Mouse (Mus musculus): ENCODE results near the gene BC048562. TPM values are rescaled to one million over a fixed set of nuclear protein-coding genes. Genes with fewer than 3 reads are reported as not detected.

BC048562 gene
- polyA plus RNA-seq, 1 experiment from 2014 or later = not detected

DNA sequence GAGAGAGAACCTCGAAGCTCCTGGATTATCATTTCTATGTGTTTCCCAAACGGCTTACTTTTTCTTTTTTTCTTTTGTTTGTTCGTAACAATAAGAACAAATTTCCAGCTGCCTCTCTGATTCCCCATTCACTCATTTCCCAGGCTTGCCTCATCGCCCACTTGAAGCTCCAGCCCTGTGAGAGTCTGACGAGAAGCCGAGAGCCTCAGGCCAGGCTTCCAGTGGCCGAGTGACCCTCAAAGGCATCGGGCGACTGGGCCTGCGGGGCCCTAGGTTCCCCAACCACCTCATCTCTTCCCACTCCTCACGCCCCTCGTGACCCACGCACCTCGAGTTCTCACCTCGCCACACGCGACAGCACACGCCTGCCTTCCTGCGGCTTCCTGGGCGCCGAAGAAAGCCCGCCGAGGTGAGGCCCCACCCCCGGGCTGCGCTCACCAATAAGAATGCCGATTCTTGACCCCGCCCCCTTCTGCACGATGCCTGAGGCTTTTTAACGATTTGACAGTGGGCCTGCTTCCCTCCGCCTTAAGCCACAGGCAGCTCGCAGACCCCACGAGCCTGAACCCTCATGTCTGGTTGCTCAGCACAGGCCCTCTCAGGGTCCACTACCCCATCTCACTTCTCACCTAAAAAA, 4.7 kb upstream of the BC048562 start:
- WGBS (ENCODE audit: missing documents) = 60% methylated on average over 32 of the region's 32 CpGs

DNA sequence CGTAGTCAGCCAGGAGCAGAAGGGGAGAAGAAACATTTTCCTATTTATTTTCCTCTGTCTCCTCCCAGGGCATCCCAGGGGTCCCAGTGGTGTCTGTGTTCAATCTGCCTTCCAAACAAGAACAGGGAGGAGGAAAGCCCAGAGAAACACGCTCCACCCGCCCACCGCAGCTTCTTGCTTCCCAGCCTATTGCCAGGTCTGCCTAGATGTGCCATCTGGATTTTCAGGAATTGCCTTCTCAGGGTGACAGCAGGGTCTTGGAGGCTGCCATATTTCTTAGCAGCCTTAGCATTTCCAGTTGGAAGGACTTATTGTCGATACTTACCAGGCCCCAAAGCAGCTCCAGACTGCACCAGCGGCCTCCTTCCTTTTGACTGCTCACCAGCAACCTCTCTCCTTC, 2.9 kb downstream of the BC048562 start:
- no peaks in the 10 kb centered on the region for H3K36me3 ChIP-seq (ENCODE audit: inconsistent target)
- 96% methylated on average over 6 of the region's 6 CpGs for WGBS (ENCODE audit: missing documents)
- no peak overlapping the region for H3K27ac ChIP-seq
- no peaks in the 10 kb centered on the region for H3K79me2 ChIP-seq (ENCODE audit: inconsistent target)
- no peak overlapping the region for H3K4me3 ChIP-seq (ENCODE audit: inconsistent target)

More for the DNA sequence above, 4.7 kb upstream of the BC048562 start:
- H3K79me2 ChIP-seq (ENCODE audit: inconsistent target) = no peaks in the 10 kb centered on the region
- no peaks in the 10 kb centered on the region for H3K36me3 ChIP-seq (ENCODE audit: inconsistent target)
- no peak overlapping the region for H3K4me3 ChIP-seq (ENCODE audit: inconsistent target)
- H3K27ac ChIP-seq = no peak overlapping the region

DNA sequence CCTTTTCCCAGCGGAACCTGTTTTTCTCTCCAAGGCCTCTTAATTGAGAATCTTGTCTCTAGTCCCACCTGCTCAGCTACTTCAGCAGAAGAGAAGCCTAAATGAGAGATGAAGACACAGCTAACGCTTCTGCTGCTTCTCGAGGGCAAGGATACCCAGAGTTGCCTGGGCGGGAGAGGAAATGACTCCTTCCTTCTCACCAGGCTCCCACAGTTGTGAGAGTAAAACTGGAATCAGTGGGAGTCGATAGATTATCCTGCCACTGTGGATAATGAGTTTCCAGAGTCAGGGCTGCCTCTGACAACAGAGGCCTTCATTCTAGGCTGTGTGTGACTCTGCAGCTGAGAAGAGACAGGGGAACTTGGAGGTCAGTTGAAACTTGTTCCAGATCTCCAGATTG, 4.2 kb downstream of the BC048562 start:
- Histone ChIP-seq H3K4me3 (ENCODE audit: inconsistent target) (no peak overlapping the region), H3K79me2 (ENCODE audit: inconsistent target) (no peaks in the 10 kb centered on the region), H3K36me3 (ENCODE audit: inconsistent target) (no peaks in the 10 kb centered on the region), H3K27ac (no peak overlapping the region)
- WGBS (ENCODE audit: missing documents) = 84% methylated on average over 5 of the region's 5 CpGs

DNA sequence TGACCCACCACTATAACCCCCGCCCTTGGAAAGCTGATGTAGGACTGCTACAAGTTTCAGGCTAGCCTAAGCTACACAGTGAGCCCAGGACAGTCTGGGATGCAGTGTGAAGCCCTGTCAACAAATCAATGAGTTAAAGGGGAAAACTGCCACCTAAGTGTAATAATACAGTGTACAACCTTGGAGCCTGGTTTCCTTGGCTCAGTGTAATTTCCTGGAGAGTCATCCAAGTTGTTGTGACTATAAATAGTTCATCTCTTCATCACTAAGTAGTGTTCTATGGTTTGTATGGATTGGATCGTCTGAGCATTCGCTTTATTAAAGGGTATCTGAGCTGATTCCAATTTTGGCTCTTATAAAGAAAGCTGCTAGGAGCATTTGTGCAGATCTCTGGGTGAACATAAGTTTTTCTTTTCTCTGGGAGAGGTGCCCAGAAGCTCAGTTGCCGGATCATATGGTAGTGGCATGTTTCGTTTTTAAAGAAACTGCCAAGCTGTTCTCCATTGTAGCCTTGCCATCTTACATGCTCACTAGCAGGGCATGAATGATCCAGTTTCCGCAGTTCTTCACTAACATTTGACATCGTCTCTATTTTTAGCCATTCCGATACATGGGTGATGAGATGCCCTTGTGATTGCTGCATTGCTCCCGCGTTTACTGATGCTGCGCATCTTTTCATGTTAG, 5.1 kb downstream of the BC048562 start:
- 94% methylated on average over 11 of the region's 11 CpGs for WGBS (ENCODE audit: missing documents)

DNA sequence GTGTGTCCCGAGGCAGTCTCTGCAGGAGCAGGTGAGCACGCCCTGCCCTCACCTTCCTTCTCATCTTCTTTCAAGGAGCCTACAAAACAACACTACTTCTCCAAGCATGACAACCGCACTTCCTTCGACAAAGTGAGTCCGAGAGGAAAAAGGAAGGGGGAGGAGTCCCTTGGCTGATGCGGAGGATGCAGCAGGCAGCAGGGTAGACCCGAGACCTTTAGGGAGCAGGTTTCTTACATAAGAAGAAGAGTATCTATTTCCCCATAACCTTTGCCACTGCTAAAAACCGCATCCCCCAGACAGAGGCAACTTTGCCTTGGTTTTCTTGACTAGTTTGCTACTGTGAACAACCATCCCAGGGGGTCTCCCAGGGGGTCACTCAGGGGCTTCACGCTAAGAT, 8.8 kb downstream of the BC048562 start:
- H3K27ac ChIP-seq = no peak overlapping the region
- no peaks in the 10 kb centered on the region for H3K79me2 ChIP-seq (ENCODE audit: inconsistent target)
- 27% methylated on average over 9 of the region's 9 CpGs for WGBS (ENCODE audit: missing documents)
- no peaks in the 10 kb centered on the region for H3K36me3 ChIP-seq (ENCODE audit: inconsistent target)
- no peak overlapping the region for H3K4me3 ChIP-seq (ENCODE audit: inconsistent target)

More for the DNA sequence above, 5.1 kb downstream of the BC048562 start:
- Histone ChIP-seq H3K27ac (no peak overlapping the region), H3K36me3 (ENCODE audit: inconsistent target) (no peaks in the 10 kb centered on the region), H3K79me2 (ENCODE audit: inconsistent target) (no peaks in the 10 kb centered on the region), H3K4me3 (ENCODE audit: inconsistent target) (no peak overlapping the region)

DNA sequence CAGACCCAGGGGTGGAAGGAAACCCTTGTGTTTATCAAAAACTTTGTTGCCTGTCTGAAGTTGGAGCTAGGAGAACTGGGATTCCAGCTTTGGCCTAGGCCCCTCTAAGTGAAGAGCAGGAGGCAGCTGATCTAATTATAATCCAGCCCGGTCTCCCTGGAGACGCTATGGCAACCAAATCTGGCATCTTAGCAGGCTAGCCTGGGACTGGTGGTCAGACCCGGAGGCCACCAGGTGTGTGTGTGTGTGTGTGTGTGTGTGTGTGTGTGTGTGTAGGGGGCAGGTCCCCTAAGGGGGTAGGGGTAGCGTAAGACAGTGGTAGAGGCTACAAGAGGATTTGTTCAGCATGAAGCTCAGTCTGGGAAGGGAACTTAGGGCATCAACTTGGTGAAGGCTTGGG, 13.6 kb downstream of the BC048562 start:
- no peaks in the 10 kb centered on the region for H3K36me3 ChIP-seq (ENCODE audit: inconsistent target)
- H3K4me3 ChIP-seq (ENCODE audit: inconsistent target) = no peak overlapping the region
- no peak overlapping the region for H3K27ac ChIP-seq
- WGBS (ENCODE audit: missing documents) = 76% methylated on average over 4 of the region's 4 CpGs
- no peaks in the 10 kb centered on the region for H3K79me2 ChIP-seq (ENCODE audit: inconsistent target)

DNA sequence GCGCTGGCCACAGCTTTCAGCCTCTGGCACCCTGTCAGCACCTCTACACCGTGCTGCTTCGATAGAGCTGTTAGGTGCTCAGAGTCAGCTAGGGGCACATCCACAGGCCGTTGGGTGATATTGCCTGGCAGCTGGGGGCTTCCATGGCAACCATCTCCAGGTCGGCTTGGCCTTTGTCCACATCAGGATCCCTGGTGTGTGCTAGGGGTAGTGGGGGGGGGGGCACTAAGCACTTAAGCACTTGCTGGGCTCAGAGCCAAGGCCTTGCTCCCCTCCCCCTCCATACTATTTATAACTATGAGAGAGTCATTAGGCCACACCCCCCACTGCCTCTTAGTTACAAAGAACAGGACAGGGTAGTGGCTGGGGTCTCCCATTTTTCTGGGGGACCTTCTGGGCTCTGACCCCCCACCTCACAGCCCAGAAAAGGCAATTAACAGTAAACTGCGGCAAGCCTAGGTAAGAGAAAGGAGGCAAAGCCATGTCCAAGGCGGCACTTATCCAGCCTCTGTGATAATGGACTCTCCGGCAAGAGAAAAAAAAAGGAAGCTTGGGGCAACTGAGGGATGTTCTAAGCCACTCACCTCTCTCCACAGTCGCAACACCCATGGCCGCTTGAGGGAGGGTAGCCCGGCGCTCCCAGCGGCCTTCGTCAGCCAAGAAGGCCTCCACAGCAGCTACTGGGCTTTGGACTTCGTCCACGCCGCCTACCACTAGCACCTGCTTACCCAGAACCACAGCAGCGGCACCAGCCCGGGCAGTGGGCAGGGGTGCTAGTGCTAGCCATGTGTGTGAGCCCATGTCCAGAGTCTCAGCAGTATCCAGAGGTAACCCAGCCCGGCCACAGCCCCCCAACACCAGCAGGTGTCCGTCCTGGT, 14.2 kb downstream of the BC048562 start:
- Histone ChIP-seq H3K27ac (no peak overlapping the region), H3K36me3 (ENCODE audit: inconsistent target) (no peaks in the 10 kb centered on the region), H3K79me2 (ENCODE audit: inconsistent target) (no peaks in the 10 kb centered on the region), H3K4me3 (ENCODE audit: inconsistent target) (no peak overlapping the region)
- WGBS (ENCODE audit: missing documents) = 66% methylated on average over 21 of the region's 21 CpGs

DNA sequence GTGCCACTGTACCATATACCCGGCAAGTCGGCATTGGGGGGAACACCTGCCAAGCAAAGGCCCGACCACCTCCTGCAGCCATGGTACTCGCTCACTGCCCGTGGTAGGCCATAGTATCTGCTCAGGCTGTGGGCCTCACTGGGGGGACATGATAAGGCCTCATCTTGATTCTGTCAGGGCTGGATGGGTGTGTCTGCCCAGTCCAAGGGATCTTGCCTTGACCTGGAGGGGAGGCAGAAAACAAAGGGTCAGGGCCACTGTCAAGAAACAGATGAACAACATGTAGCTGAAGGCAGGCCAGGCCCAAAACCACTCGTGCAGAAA, 14.8 kb downstream of the BC048562 start:
- WGBS (ENCODE audit: missing documents) = 96% methylated on average over 6 of the region's 6 CpGs
- no peak overlapping the region for H3K27ac ChIP-seq
- no peaks in the 10 kb centered on the region for H3K79me2 ChIP-seq (ENCODE audit: inconsistent target)
- H3K36me3 ChIP-seq (ENCODE audit: inconsistent target) = no peaks in the 10 kb centered on the region
- H3K4me3 ChIP-seq (ENCODE audit: inconsistent target) = no peak overlapping the region

DNA sequence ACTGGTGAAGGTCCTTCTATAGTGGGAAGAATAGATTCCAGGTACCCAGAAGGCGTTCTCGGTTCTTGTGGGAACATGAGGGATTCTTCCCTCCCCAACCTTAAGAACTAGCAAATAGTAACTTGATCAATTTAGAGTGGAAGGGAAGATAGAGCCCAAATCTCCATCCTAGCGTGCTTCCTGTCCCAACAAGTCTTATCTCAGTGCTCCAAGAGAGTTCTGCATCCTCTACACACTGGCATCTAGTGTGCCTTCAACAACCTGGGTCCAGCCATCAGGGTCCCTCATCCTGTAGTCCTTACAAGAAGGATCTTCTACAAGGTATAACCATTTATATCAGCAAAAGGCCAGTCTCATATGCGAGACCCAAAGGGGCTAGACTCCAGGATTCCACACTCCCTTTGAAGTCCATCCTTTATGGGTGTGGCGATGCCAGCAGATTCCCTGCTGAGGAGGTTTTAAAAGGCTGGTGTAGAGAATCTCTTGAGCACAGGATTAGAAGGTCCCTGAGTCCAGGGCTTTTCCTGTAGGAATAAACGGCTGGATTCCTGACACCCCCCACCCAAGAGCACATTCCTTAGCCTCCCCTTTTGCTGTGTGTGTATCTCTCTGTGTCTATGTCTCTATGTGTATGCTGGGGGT, 15.4 kb downstream of the BC048562 start:
- no peak overlapping the region for H3K4me3 ChIP-seq (ENCODE audit: inconsistent target)
- no peak overlapping the region for H3K27ac ChIP-seq
- H3K79me2 ChIP-seq (ENCODE audit: inconsistent target) = no peaks in the 10 kb centered on the region
- WGBS (ENCODE audit: missing documents) = 93% methylated on average over 5 of the region's 6 CpGs
- H3K36me3 ChIP-seq (ENCODE audit: inconsistent target) = no peaks in the 10 kb centered on the region

DNA sequence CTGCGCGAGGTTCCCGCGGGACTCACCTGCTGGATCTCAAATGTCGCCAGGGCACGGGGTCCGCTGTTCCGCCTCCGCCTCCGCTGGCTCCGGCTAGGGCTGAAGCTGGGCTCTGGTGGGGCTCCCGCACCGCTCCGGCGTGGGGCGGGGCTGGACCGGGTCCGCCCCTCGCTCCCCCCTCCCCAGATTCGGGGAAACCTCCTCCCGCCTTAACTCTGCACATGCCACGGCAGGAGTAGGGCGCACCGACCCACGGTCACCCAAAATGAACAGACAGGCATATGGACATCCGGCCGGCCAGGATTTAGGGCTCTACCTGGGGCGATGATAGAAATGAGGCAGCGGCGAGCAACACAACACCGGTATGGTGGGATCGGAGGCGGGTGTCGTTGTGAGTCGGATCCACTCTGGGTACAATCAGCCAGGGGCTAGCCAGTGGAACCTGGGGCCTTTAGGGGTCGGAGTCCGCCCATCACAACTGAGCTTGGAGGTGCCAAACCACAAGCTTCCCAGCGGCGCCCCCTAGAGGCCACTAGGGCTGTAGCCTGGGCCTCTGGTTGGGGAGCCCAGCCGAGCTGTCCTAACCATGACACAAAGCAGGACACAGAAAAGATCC, 16.1 kb downstream of the BC048562 start:
- peak overlapping the region; percentile 23; the same call in 1 of the 2 replicates for H3K4me3 ChIP-seq (ENCODE audit: inconsistent target)
- WGBS (ENCODE audit: missing documents) = 3% methylated on average over 40 of the region's 40 CpGs
- no peaks in the 10 kb centered on the region for H3K36me3 ChIP-seq (ENCODE audit: inconsistent target)
- no peak overlapping the region for H3K27ac ChIP-seq
- H3K79me2 ChIP-seq (ENCODE audit: inconsistent target) = no peaks in the 10 kb centered on the region

DNA sequence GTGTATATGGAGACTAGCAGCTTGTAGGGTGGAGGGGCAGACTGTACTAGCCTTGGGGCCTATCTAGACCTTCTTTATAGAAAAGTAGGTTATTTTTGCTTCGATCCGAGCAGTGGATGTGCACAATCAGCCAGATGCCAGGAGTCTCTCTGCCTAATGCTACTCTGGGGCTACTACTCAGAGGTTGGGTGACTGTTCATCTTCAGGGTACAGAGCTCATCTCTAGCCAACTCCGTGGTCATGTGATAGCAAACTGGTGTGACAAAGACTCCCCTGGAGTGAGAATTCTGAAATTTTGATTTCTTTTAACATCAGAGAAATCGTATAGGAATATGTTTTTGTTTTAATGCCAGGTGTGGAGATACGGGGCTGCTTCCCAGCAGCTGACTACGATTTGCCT, 16.6 kb downstream of the BC048562 start:
- Histone ChIP-seq H3K4me3 (ENCODE audit: inconsistent target) (no peak overlapping the region; the same call in 1 of the 2 replicates), H3K79me2 (ENCODE audit: inconsistent target) (no peaks in the 10 kb centered on the region), H3K36me3 (ENCODE audit: inconsistent target) (no peaks in the 10 kb centered on the region), H3K27ac (no peak overlapping the region)
- WGBS (ENCODE audit: missing documents) = 64% methylated on average over 6 of the region's 6 CpGs

DNA sequence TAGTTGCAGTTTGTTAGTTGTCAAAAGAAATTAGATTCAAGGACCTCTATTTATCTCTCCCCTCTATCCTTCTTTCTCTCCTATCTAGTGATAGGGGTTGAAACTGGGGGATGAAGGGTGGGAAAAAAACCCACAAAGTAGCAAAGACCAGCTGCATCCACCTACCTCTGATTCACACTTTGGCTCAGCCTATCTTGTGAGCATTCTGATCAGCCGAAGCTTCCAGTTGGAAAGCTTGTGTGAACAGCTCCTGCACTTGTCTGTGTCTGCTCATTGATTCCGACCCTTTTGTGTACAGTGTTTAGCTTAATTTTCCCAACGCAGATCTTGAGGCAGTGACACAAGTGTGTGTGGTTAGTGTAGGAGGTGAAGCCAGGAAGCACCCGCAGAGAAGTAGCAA, 17.2 kb downstream of the BC048562 start:
- H3K79me2 ChIP-seq (ENCODE audit: inconsistent target) = no peaks in the 10 kb centered on the region
- WGBS (ENCODE audit: missing documents) = 45% methylated on average over 4 of the region's 4 CpGs
- no peak overlapping the region for H3K27ac ChIP-seq
- H3K36me3 ChIP-seq (ENCODE audit: inconsistent target) = no peaks in the 10 kb centered on the region
- H3K4me3 ChIP-seq (ENCODE audit: inconsistent target) = no peak overlapping the region

DNA sequence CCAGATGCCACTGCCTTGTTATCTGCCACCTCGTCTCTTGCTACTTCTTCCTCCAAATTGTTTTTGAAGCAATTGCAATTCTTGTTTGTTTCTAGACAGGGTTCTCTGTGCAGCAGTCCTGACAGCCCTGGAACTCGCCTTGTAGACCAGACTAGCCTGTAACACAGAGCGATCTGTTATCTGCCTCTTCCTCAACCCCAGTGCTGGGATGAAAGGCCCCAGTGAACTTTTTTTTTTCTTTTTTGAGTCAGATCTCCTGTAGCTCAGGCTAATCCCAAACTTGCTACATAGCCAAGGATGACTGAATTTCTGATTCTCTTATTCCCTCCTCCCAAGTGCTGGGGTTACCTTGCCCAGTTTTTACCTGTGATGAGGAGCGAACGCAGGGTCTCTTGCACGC, 18.1 kb downstream of the BC048562 start:
- Histone ChIP-seq H3K27ac (no peak overlapping the region), H3K4me3 (ENCODE audit: inconsistent target) (no peak overlapping the region), H3K36me3 (ENCODE audit: inconsistent target) (no peaks in the 10 kb centered on the region), H3K79me2 (ENCODE audit: inconsistent target) (no peaks in the 10 kb centered on the region)
- 95% methylated on average over 6 of the region's 6 CpGs for WGBS (ENCODE audit: missing documents)

DNA sequence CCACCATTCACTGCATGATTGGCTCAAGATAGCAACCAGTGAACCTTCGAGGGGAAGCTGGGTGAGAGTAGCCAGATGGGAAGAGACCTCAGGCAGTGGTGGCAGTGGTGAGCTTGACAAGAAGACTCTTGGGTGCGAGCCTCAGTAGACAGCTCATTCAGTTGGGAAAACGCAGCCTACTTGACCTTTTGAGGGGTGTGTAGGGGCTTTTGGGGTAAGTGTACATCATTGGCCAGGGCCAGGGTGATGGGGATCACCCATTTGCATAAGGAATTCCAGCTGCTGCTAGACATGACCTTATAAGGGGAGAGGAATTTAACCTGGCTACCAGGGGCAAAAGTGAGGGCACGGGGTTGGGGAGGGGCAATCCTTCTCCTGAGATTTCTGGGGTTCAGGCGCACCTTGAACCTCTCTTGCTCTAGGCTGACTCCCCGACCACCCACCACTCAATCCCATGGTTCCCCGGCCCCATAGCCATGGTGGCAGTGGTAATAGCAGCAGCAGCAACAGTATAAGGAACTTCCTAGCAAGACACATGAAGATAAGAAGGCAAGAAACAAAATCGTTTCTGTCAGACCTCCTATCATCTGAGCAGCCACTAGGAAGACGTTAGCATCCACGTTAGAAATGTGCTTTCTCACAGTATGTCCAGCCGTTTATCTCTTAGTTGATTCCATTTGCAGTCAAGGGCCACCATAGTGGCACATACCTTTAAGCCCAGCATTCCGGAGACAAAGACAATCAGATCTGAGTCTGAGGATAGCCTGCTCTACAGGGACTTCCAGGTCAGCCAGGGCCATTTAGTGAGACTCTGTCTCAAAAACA, 19.7 kb downstream of the BC048562 start:
- Histone ChIP-seq H3K27ac (no peak overlapping the region), H3K4me3 (ENCODE audit: inconsistent target) (no peak overlapping the region)
- WGBS (ENCODE audit: missing documents) = 84% methylated on average over 12 of the region's 12 CpGs

More for the DNA sequence above, 19.7 kb downstream of the BC048562 start:
- Histone ChIP-seq H3K79me2 (ENCODE audit: inconsistent target) (peaks cover 5% of the 10 kb centered on the region), H3K36me3 (ENCODE audit: inconsistent target) (no peaks in the 10 kb centered on the region)

Measured in macrophage (primary cell).